Mouse (Mus musculus) skeletal muscle tissue, adult 2 months (tissue): ENCODE data around the gene Jtb.
A peak's percentile ranks its signal among the peaks of the same experiment; 100 is the strongest.
"Not testable (repeated sequence)": the region's sequence is repeated elsewhere in the genome, so short reads cannot be mapped to it uniquely, and the experiment has no call there.

Experiments used
- DNase-seq: peaks from one replicate; pipeline ENCODE4 v3.0.0-alpha.2; 2012; ENCODE audit warnings: low read depth, low spot score

Jtb gene

GRCm38 (mm10) chr3:90222941-90223340 is 8.5 kb upstream of the Jtb start:
- peak; percentile 27 for DNase-seq

GRCm38 (mm10) chr3:90224331-90224730 is 7.1 kb upstream of the Jtb start:
- no peak for DNase-seq

GRCm38 (mm10) chr3:90231075-90231474 is 322 bp upstream of the Jtb start:
- no peak for DNase-seq

- DNase-seq: no peak
Observed at GRCm38 (mm10) chr3:90241251-90241650, 9.9 kb downstream of the Jtb start.

- DNase-seq: no peak
Observed at GRCm38 (mm10) chr3:90241669-90242358, 10.4 kb downstream of the Jtb start.

GRCm38 (mm10) chr3:90242984-90243775 is 11.8 kb downstream of the Jtb start, which contains the start of gene Creb3l4:
TSS of gene Creb3l4 (minus strand) at chr3:90243512.
- no peak for DNase-seq

GRCm38 (mm10) chr3:90245406-90245805 is 14.0 kb downstream of the Jtb start:
- no peak for DNase-seq

GRCm38 (mm10) chr3:90247630-90247959 is 16.2 kb downstream of the Jtb start:
- no peak for DNase-seq

GRCm38 (mm10) chr3:90247960-90248745 is 16.8 kb downstream of the Jtb start, which contains the start of gene Slc39a1:
TSS of gene Slc39a1 (plus strand) at chr3:90248172.
- peak; percentile 92 for DNase-seq

GRCm38 (mm10) chr3:90248746-90249100 is 17.3 kb downstream of the Jtb start:
- DNase-seq: no peak

GRCm38 (mm10) chr3:90250791-90251190 is 19.4 kb downstream of the Jtb start:
- no peak for DNase-seq

GRCm38 (mm10) chr3:90251731-90252226 is 20.4 kb downstream of the Jtb start:
- not testable (repeated sequence) for DNase-seq

GRCm38 (mm10) chr3:90252659-90253058 is 21.3 kb downstream of the Jtb start:
- not testable (repeated sequence) for DNase-seq

GRCm38 (mm10) chr3:90253174-90253573 is 21.8 kb downstream of the Jtb start:
- DNase-seq: not testable (repeated sequence)

- DNase-seq: peak; percentile 97
Observed at GRCm38 (mm10) chr3:90253653-90254418, 22.4 kb downstream of the Jtb start, which contains the start of gene Crtc2. TSS of gene Crtc2 (plus strand) at chr3:90254163.

- no peak for DNase-seq
Observed at GRCm38 (mm10) chr3:90254419-90255193, 23.2 kb downstream of the Jtb start.

GRCm38 (mm10) chr3:90255194-90255565 is 23.8 kb downstream of the Jtb start:
- no peak for DNase-seq

- no peak for DNase-seq
Observed at GRCm38 (mm10) chr3:90255784-90256353, 24.5 kb downstream of the Jtb start.

- no peak for DNase-seq
Observed at GRCm38 (mm10) chr3:90256731-90257530, 25.5 kb downstream of the Jtb start.
